Mouse (Mus musculus) heart, postnatal 0 days (tissue): ENCODE data around the gene Fbln7. TPM values are rescaled to one million over a fixed set of nuclear protein-coding genes. Genes with fewer than 3 reads are reported as not detected.

Experiments used
- ATAC-seq: fragments of 200-750 bp; cut with Nextera tagmentation; 2 replicates; pipeline ENCODE4 v1.8.0; 2017; ENCODE audit warnings: low read depth, moderate number of reproducible peaks, moderate library complexity; ENCODE audit not compliant: insufficient read depth
- DNase-seq: peaks from one replicate; pipeline ENCODE4 v3.0.0-alpha.2; 2016; ENCODE audit warnings: low spot score
- H3K27ac ChIP-seq: fragments of 300-500 bp; sonication (generic); 2 replicates; pipeline ENCODE4 v1.5.1; 2014; ENCODE audit warnings: low read depth, mild to moderate bottlenecking
- H3K27me3 ChIP-seq: fragments of 300-500 bp; sonication (generic); 2 replicates; pipeline ENCODE4 v1.6.1; 2014; ENCODE audit warnings: low read length, mixed read lengths; ENCODE audit not compliant: control insufficient read depth, insufficient read depth
- H3K36me3 ChIP-seq: fragments of 300-500 bp; sonication (generic); replicated peaks from 2 replicates; pipeline ENCODE4 v1.6.1; 2014; ENCODE audit warnings: low read length, mixed read lengths; ENCODE audit not compliant: control insufficient read depth, insufficient read depth
- H3K4me1 ChIP-seq: fragments of 300-500 bp; sonication (generic); 2 replicates; pipeline ENCODE4 v1.6.1; 2014; ENCODE audit warnings: antibody characterized with exemption; ENCODE audit not compliant: control insufficient read depth, insufficient read depth
- H3K4me2 ChIP-seq: fragments of 300-500 bp; sonication (generic); 2 replicates; pipeline ENCODE4 v1.6.1; 2014; ENCODE audit warnings: low read depth, mild to moderate bottlenecking, low read length, moderate library complexity
- H3K4me3 ChIP-seq: fragments of 300-500 bp; sonication (generic); 2 replicates; pipeline ENCODE4 v1.5.1; 2014; ENCODE audit warnings: low read depth, low read length
- H3K9ac ChIP-seq: fragments of 300-500 bp; sonication (generic); replicated peaks from 2 replicates; pipeline ENCODE4 v1.6.1; 2014; ENCODE audit warnings: low read depth, low read length, mixed read lengths
- H3K9me3 ChIP-seq: fragments of 300-500 bp; sonication (generic); replicated peaks from 2 replicates; pipeline ENCODE4 v1.6.1; 2016; ENCODE audit warnings: low read length; ENCODE audit not compliant: control insufficient read depth
- CTCF ChIP-seq: IDR thresholded peaks from 2 replicates; pipeline ENCODE4 v1.5.1; 2016; ENCODE audit warnings: antibody characterized with exemption, control low read depth, low read depth
- EP300 ChIP-seq: IDR thresholded peaks from 2 replicates; pipeline ENCODE4 v1.6.1; 2016; ENCODE audit warnings: antibody characterized with exemption, low read depth
- WGBS: fragments of 180-500 bp; shearing (Covaris S2); extraction: QIAGEN DNeasy Blood & Tissue Kit; methylation state at CpG from one replicate; pipeline ENCODE4 v1.1.7; 2014; 5-methylcytosine and 5-hydroxymethylcytosine counted together
- microRNA-seq: library from miRNA; unstranded; fragments of <30 nt; microRNA quantifications from one replicate; pipeline ENCODE4, GENCODE M21; 2016
- polyA plus RNA-seq: library from polyadenylated mRNA; unstranded; fragments of >200 nt; fragmentation: Nextera tagmentation; extraction: Ambion mirVana; gene quantifications from 2 replicates; pipeline ENCODE4 v1.2.1, GENCODE M21; 2015
- total RNA-seq: library from RNA; depleted of rRNA; stranded (reverse); fragments of >200 nt; gene quantifications from 2 replicates; pipeline ENCODE4 v1.2.3, GENCODE M21; 2014; ENCODE audit warnings: low replicate concordance; rRNA removed

The Fbln7 gene
- total and polyA plus RNA-seq, 2 experiments from 2014 or later, result 0.42 TPM; not detected in 1

DNA sequence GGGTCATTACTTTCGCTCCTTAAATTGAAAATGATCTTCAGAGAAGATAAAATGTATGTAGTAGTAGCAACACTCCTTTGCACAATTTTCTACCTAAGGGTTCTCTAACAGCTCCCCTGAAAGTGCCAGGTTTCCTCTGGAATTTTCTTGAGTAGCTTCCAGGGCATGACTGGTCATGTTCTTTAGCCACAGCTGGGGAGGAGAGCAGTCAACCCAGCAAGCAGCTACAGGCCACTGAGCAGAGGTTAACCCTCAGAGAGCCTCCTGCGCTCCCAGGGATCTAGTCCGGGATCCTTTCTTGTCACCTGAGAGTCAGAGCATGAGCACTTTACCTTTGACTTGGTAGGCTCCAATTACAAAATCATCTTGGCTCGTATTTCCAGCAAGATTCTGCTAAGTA lies 62.0 kb downstream of the Fbln7 start:
- no peak for ATAC-seq
- Histone ChIP-seq H3K4me2 (no peak overlapping the region), H3K27ac (no peak overlapping the region), H3K9ac (no peak overlapping the region), H3K4me3 (no peak overlapping the region), H3K4me1 (no peaks in the 10 kb centered on the region), H3K36me3 (peaks cover 12% of the 10 kb centered on the region; the same call in 1 of the 2 replicates), H3K27me3 (no peaks in the 10 kb centered on the region), H3K9me3 (no peaks in the 10 kb centered on the region)
- no peak for DNase-seq
- WGBS, result 90% methylated on average over 4 of the region's 4 CpGs
- TF ChIP-seq EP300 (no peak), CTCF (no peak)

DNA sequence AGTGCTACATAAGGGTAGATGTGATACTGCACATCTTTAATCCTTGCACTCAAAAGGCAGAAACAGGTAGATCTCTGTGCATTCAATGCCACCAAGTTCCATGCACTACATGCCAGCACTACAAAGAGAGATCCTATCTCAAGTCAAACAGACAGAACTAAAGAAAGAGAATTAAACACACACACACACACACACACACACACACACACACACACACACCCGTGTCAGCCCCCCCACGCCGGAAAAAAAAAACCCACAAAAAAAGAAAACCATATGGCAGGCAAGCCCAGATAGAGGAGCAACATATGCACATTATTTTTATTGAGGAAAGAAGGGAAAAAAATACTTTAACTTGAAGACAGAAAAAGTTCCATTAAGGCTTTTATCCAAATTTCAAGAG lies 65.7 kb downstream of the Fbln7 start:
- H3K9me3 ChIP-seq, result no peaks in the 10 kb centered on the region
- TF ChIP-seq EP300 (no peak), CTCF (no peak)
- H3K27me3 ChIP-seq, result no peaks in the 10 kb centered on the region
- no peak overlapping the region for H3K27ac ChIP-seq
- no peak overlapping the region for H3K9ac ChIP-seq
- ATAC-seq (no peak), DNase-seq (no peak)
- H3K4me1 ChIP-seq, result no peaks in the 10 kb centered on the region
- WGBS, result 65% methylated on average over 3 of the region's 3 CpGs
- H3K36me3 ChIP-seq, result peaks cover 24% of the 10 kb centered on the region; the same call in 1 of the 2 replicates
- H3K4me2 ChIP-seq, result no peak overlapping the region
- H3K4me3 ChIP-seq, result no peak overlapping the region

GRCm38 (mm10) chr2:128930704-128931103 lies 67.9 kb downstream of the Fbln7 start:
- H3K4me2 ChIP-seq, result no peak overlapping the region
- DNase-seq (no peak), ATAC-seq (no peak)
- no peaks in the 10 kb centered on the region for H3K27me3 ChIP-seq
- TF ChIP-seq EP300 (no peak), CTCF (no peak)
- no peaks in the 10 kb centered on the region for H3K4me1 ChIP-seq
- H3K36me3 ChIP-seq, result peaks cover 35% of the 10 kb centered on the region; the same call in 1 of the 2 replicates
- H3K4me3 ChIP-seq, result no peak overlapping the region
- H3K27ac ChIP-seq, result no peak overlapping the region
- H3K9ac ChIP-seq, result no peak overlapping the region
- no peaks in the 10 kb centered on the region for H3K9me3 ChIP-seq

DNA sequence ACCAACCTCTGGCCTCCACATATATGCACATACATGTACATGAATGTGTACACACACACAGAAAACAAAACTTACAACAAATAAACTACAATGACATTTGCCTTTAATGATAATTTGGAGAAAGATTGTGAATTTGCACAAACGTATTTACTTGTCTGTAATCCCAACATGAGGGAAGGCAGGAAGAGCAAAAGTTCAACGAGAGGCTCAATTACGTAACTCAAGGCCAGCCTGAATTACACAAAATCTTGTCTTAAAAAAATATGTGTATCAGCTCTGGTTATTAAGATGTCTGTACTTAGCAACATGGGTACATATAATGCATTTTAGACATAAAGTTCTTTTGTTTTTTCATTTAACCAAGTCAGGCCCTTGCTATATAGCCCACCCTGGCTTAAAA lies 73.5 kb downstream of the Fbln7 start:
- 76% methylated on average over 3 of the region's 3 CpGs for WGBS

DNA sequence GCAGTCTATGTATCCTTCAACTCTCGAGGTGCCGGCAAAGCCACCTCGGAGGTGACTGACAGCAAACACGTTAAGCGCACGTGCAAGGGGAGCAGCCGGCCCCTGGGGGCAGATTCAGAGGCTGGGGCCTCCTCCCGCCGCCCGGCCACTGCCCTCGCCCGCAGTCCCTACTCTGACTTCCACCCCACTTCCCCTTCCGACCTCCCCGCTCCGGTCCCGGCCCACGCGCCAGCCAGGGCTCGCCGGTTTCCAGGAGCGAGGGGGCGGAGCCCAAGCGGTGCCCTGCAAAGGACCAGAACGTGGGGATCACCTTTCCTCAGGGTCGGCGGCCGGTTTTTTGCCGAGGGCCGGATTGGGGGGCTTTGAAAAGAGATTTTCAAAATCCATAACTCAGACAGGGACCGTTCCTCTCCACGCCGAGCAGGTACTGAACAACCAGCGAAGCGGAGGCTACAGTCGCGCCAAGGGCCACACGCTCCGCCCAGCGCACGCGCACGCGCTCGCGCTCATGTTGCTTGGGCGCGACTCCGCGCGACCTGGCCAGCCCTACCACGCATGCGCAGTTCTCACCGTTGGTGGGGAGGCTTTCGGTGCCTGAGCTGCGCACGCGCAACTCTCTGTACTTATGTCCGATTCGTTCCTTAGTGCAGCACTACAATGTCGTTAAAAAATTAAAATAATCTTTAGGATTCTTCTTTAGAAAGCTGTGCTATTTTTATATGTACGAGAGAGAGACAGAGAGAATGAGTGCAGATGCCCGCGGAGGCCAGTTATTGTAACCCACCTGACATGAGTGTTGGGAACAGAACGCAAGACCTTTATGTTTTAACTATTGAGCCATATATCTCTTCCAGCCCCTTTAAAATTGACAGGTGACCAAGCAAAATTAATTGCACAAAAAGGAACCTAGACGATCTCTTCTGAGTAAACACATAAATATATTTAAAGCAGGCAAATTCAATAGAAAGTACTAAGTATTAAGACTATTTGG lies 81.1 kb downstream of the Fbln7 start, which contains the start of gene Zc3h8:
Gene Zc3h8, minus strand, starts transcription at position 540 of the 991 bp plus-strand sequence.
- TF ChIP-seq CTCF (no peak), EP300 (no peak)
- Histone ChIP-seq H3K27ac (peak within 1 kb of the TSS; percentile 81), H3K9me3 (no peaks in the 10 kb centered on the region), H3K4me1 (0 out of 2 replicates have a peak, but pooled peaks cover 6% of the 10 kb centered on the region), H3K4me2 (peak within 1 kb of the TSS; percentile 89), H3K27me3 (no peaks in the 10 kb centered on the region), H3K4me3 (peak within 1 kb of the TSS; percentile 85), H3K9ac (peak within 1 kb of the TSS; percentile 61), H3K36me3 (peaks cover 2% of the 10 kb centered on the region; the same call in 1 of the 2 replicates)
- DNase-seq (peak; percentile 97), ATAC-seq (peak; percentile 96)
- 2% methylated on average over 64 of the region's 65 CpGs for whole genome bisulfite sequencing

More for the DNA sequence above, 73.5 kb downstream of the Fbln7 start:
- H3K9me3 ChIP-seq, result no peaks in the 10 kb centered on the region
- no peak overlapping the region for H3K9ac ChIP-seq
- no peak overlapping the region for H3K4me3 ChIP-seq
- H3K4me2 ChIP-seq, result no peak overlapping the region
- no peaks in the 10 kb centered on the region for H3K27me3 ChIP-seq
- DNase-seq, result no peak
- ATAC-seq, result no peak
- no peaks in the 10 kb centered on the region for H3K4me1 ChIP-seq
- TF ChIP-seq EP300 (no peak), CTCF (no peak)
- peaks cover 38% of the 10 kb centered on the region for H3K36me3 ChIP-seq
- no peak overlapping the region for H3K27ac ChIP-seq

Small RNAs within 50 kb of the gene (microRNA-seq; reads per million reads assigned to microRNA genes)
- gene Gm22859, result not detected

Other genes starting within 250 kb of the Fbln7 start
- 33.8 and 69.5 TPM in 2 replicates for gene Anapc1, start 175.6 kb upstream of the Fbln7 start, total RNA-seq
- 14.1 and 16.1 TPM in 2 replicates for gene Anapc1, start 175.6 kb upstream of the Fbln7 start, polyA plus RNA-seq
- gene Mertk, start 164.0 kb upstream of the Fbln7 start, total RNA-seq, result 4.6 and 6.1 TPM in 2 replicates
- gene Mertk, start 164.0 kb upstream of the Fbln7 start, polyA plus RNA-seq, result 2.3 TPM in 2 replicates
- 23.7 and 27.9 TPM in 2 replicates for gene Tmem87b, start 44.9 kb upstream of the Fbln7 start, total RNA-seq
- gene Tmem87b, start 44.9 kb upstream of the Fbln7 start, polyA plus RNA-seq, result 25.8 and 29.5 TPM in 2 replicates
- gene Zc3h8, start 81.1 kb downstream of the Fbln7 start, total RNA-seq, result 1.4 TPM in 1 of 2 replicates, not detected in the other
- 6.8 and 7.3 TPM in 2 replicates for gene Zc3h8, start 81.1 kb downstream of the Fbln7 start, polyA plus RNA-seq
- 1.7 and 1.8 TPM in 2 replicates for gene Zc3h6, start 104.4 kb downstream of the Fbln7 start, total RNA-seq
- gene Zc3h6, start 104.4 kb downstream of the Fbln7 start, polyA plus RNA-seq, result 3.0 and 3.2 TPM in 2 replicates
- 7.7 and 31.0 TPM in 2 replicates for gene Gm10762, start 104.7 kb downstream of the Fbln7 start, total RNA-seq
- gene Gm10762, start 104.7 kb downstream of the Fbln7 start, polyA plus RNA-seq, result 15.0 and 19.0 TPM in 2 replicates
- gene Vinac1, start 185.2 kb downstream of the Fbln7 start, total RNA-seq, result 0.54 TPM in 1 of 2 replicates, not detected in the other
- gene Vinac1, start 185.2 kb downstream of the Fbln7 start, polyA plus RNA-seq, result 0.03 TPM in 1 of 2 replicates, not detected in the other
- 7.1 and 9.4 TPM in 2 replicates for gene Ttl, start 203.0 kb downstream of the Fbln7 start, total RNA-seq
- 5.6 and 6.4 TPM in 2 replicates for gene Ttl, start 203.0 kb downstream of the Fbln7 start, polyA plus RNA-seq
- 13.6 and 15.8 TPM in 2 replicates for gene Polr1b, start 238.0 kb downstream of the Fbln7 start, total RNA-seq
- 6.8 and 7.6 TPM in 2 replicates for gene Polr1b, start 238.0 kb downstream of the Fbln7 start, polyA plus RNA-seq